Mouse (Mus musculus): Measurements from ENCODE around the gene Cacng2.
A peak's percentile ranks its signal among the peaks of the same experiment; 100 is the strongest.

The Cacng2 gene

DNA sequence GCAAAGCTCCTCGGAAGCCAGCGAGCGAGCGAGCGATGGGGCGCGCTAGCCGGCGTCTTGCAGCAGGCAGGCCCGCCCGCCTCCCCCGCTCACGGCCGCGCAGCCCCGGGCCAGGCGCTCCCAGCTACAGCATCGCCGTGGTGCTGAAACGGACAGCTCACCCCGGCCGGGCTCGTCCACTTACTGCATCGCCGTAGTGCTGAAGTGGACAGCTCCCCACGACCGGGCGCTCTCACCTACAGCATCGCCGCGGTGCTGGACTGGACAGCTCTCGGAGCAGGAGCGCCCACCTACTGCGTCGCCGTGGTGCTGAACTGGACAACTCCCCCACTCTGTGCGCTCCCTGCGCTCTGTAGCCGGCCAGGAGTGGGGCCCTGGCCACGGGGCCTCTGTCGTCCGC, at the start of gene Cacng2:
Gene Cacng2 (minus strand): TSS at position 325 of the 400 bp plus-strand sequence.
- peak; percentile 36 to 48 for DNase-seq (ENCODE audit: low read depth in 2 of 2, low spot score in 2 of 2)

- DNase-seq (ENCODE audit: low read depth in 2 of 2, low spot score in 2 of 2): no peak
Measured at GRCm38 (mm10) chr15:78169566-78169965, 49.7 kb upstream of the Cacng2 start.

- DNase-seq (ENCODE audit: low read depth in 2 of 2, low spot score in 2 of 2): no peak
Measured at GRCm38 (mm10) chr15:78165292-78165691, 45.5 kb upstream of the Cacng2 start.

DNA sequence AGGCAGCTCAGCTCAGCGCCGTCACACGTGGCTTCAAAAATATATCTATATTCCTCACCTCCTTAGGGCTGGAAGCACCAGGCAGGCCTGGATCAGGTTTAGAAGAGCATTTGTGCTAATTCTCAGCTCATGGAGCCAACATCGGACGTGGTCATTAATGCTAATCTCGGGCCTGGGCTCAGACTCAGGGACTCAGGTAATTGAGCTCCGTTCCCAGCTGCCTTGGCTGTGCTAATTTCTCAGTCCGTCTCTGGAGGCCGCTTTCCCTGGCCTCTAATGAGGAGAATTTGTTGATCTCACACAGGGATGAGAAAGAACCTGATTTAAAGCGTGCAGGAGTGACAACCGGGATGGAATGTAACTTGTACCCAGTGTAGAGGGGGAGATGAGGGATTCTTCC, 44.6 kb upstream of the Cacng2 start:
- no peak for DNase-seq (ENCODE audit: low read depth in 2 of 2, low spot score in 2 of 2)

- no peak for DNase-seq (ENCODE audit: low read depth in 2 of 2, low spot score in 2 of 2)
Measured at GRCm38 (mm10) chr15:78161946-78162345, 42.1 kb upstream of the Cacng2 start.

- DNase-seq (ENCODE audit: low read depth in 2 of 2, low spot score in 2 of 2): no peak
Measured at GRCm38 (mm10) chr15:78158335-78158734, 38.5 kb upstream of the Cacng2 start.

DNA sequence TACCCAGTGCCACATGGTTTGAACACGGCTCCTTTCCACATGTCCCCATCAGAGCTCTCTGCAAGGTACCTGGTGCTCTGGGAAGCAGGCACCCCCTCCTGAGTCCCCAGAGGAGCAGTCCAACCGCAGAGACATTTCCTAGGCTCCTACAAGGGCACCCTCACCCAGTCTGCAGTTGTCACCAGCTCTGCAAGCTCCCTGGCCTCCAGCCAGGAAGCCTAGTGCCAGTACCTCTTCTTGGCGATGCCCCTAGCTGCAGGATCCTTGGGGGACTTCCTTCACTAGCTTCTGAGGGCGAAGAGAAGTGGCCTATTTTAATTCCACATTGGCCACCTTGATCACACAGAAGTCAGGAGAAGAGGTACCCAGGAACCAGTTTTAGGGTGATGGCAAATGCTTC, 38.0 kb upstream of the Cacng2 start:
- no peak for DNase-seq (ENCODE audit: low read depth in 2 of 2, low spot score in 2 of 2)

DNA sequence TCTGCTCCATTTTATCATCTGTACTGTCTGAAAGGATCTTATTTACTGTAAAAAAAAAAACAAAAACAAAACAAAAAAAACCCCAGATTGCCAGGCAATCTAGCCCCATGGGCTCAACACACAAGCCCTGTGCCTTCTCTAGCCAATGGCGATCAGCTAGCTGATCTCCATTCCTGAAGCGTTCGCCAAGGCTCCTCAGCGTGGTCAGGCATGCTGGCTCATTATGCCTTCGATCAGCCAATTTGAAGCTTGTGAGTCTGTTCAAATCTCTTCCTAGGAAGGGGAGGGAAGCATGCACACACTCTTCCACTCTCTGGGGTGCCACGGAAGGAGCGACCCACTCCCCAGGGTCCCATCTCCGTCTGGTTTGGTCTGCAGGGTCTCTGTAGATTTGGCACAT, 37.5 kb upstream of the Cacng2 start:
- DNase-seq (ENCODE audit: low read depth in 2 of 2, low spot score in 2 of 2): no peak

DNA sequence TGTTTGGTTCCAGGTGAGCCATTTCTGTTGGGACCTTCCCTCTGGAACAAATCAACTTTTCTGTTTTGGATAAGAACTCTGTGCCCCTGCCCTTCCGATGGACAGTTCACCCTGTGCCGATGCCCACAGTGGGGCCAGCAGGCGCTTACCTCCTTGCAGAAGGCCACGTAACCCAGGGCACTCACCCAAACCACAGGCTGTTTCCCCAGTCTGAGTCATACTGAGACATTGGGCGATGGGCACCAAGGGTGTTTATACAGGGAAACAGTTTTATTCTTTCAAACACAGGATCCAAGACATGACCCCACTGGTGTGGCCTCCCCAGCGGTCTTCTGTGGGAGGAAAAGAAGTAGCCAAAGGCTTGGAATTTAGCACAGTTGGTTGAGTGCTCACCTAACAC, 35.6 kb upstream of the Cacng2 start:
- no peak for DNase-seq (ENCODE audit: low read depth in 2 of 2, low spot score in 2 of 2)

GRCm38 (mm10) chr15:78153045-78153775, 33.4 kb upstream of the Cacng2 start:
- DNase-seq (ENCODE audit: low read depth in 2 of 2, low spot score in 2 of 2): no peak

DNA sequence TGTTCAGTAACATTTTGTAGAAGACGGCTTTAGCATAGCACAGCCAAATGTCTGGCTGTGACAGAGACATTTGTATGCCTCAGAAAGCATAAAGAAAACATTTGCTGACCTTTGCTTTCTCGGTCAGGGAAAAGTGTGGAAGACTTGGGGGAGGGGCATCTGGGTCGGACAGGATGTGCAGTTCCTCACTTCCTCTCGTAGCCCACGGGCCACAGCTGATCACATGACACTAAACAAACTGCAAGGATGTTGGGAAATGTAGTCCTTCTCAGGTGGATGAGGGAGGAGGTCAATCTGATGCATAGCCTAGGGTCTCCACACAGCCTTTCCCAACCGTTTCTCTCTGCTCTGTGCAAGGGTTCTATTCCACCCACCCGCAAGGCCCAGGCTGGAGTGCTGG, 28.7 kb upstream of the Cacng2 start:
- DNase-seq (ENCODE audit: low read depth in 2 of 2, low spot score in 2 of 2): no peak

GRCm38 (mm10) chr15:78140226-78140625, 20.4 kb upstream of the Cacng2 start:
- no peak for DNase-seq (ENCODE audit: low read depth in 2 of 2, low spot score in 2 of 2)

- no peak for DNase-seq (ENCODE audit: low read depth in 2 of 2, low spot score in 2 of 2)
Measured at GRCm38 (mm10) chr15:78134606-78135005, 14.8 kb upstream of the Cacng2 start.

- no peak for DNase-seq (ENCODE audit: low read depth in 2 of 2, low spot score in 2 of 2)
Measured at GRCm38 (mm10) chr15:78133389-78133788, 13.6 kb upstream of the Cacng2 start.

- no peak for DNase-seq (ENCODE audit: low read depth in 2 of 2, low spot score in 2 of 2)
Measured at GRCm38 (mm10) chr15:78119248-78119647, 580 bp downstream of the Cacng2 start.

GRCm38 (mm10) chr15:78118275-78118995, 1.4 kb downstream of the Cacng2 start:
- DNase-seq (ENCODE audit: low read depth in 2 of 2, low spot score in 2 of 2): no peak

- no peak for DNase-seq (ENCODE audit: low read depth in 2 of 2, low spot score in 2 of 2)
Measured at GRCm38 (mm10) chr15:78117731-78118130, 2.1 kb downstream of the Cacng2 start.

DNA sequence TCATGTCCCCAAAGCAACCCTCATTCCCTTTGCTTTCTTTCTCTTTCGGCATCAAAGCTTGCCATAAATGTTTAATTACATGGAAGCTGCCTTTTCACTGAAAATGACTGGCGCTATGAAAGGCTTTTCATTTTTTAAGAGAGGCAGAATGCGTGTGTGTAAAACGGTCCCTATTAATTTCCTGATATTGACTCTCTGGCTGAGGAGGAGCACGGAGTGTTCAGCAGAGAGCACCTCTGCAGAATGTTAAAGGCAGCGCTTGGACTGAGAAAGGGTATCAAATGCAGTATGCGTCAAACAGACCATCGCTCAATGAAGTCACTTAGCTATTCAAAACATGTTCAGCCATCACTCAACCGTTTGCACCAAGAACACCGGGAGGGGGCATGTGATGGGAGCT, 2.9 kb downstream of the Cacng2 start:
- no peak for DNase-seq (ENCODE audit: low read depth in 2 of 2, low spot score in 2 of 2)

DNA sequence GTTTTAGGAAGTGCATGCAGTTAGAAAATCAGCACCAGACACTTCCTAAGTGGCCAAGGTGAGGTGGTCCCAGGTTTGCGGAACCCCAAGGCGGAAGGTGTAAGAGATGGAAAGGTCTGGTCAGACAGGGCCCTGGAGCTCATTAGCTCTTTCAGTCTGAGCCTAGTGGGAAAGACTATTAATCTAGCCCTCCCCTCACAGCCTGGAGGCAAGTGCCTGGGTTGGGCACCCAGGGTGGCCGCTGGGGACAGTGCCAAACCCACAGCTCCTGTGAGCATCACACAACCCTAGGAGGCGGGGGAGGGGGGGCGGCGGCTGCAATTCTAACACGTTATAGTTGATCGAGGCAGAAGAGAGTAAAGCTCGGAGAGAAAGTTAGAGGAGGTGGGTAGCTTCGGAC, 3.6 kb downstream of the Cacng2 start:
- no peak for DNase-seq (ENCODE audit: low read depth in 2 of 2, low spot score in 2 of 2)

GRCm38 (mm10) chr15:78099516-78099915, 20.3 kb downstream of the Cacng2 start:
- DNase-seq (ENCODE audit: low read depth in 2 of 2, low spot score in 2 of 2): no peak

GRCm38 (mm10) chr15:78096004-78096403, 23.8 kb downstream of the Cacng2 start:
- no peak for DNase-seq (ENCODE audit: low read depth in 2 of 2, low spot score in 2 of 2)

- no peak for DNase-seq (ENCODE audit: low read depth in 2 of 2, low spot score in 2 of 2)
Measured at GRCm38 (mm10) chr15:78093597-78093996, 26.2 kb downstream of the Cacng2 start.

Measured in CD8-positive naive resting alpha-beta T cell, adult 2 months (primary cell).